Mouse (Mus musculus) heart, adult 2 months (tissue): ENCODE measurements around the gene Naa35. TPM values are rescaled to one million over a fixed set of nuclear protein-coding genes. Genes with fewer than 3 reads are reported as not detected.
A peak's percentile ranks its signal among the peaks of the same experiment; 100 is the strongest.

Experiments
- DNase-seq, 2 experiments: peaks; one replicate each; pipeline ENCODE4 v3.0.0; 2021
- H3K27ac ChIP-seq: fragments of 200-600 bp; 2 replicates; pipeline ENCODE4 v1.8.1; 2022
- H3K27me3 ChIP-seq: fragments of 200-500 bp; 2 replicates; pipeline ENCODE4 v1.6.1; 2012; ENCODE audit warnings: mild to moderate bottlenecking, low read length, inconsistent platforms, mixed read lengths; ENCODE audit not compliant: control insufficient read depth, insufficient read depth
- H3K36me3 ChIP-seq: fragments of 200-500 bp; 2 replicates; pipeline ENCODE4 v1.6.1; 2012; ENCODE audit warnings: low read length, inconsistent platforms; ENCODE audit not compliant: control insufficient read depth, insufficient read depth
- H3K4me1 ChIP-seq: fragments of 200-500 bp; 2 replicates; pipeline ENCODE4 v1.6.1; 2011; ENCODE audit warnings: low read length; ENCODE audit not compliant: control insufficient read depth, insufficient read depth
- H3K4me3 ChIP-seq: fragments of 200-600 bp; 2 replicates; pipeline ENCODE4 v1.8.1; 2022
- H3K79me2 ChIP-seq: fragments of 200-500 bp; replicated peaks from 2 replicates; pipeline ENCODE4 v1.6.1; 2012; ENCODE audit warnings: mild to moderate bottlenecking, inconsistent platforms, low read length, moderate library complexity, mixed read lengths; ENCODE audit not compliant: control insufficient read depth, insufficient read depth
- H3K9ac ChIP-seq: fragments of 200-500 bp; 2 replicates; pipeline ENCODE4 v1.6.1; 2012; ENCODE audit warnings: low read depth, mild to moderate bottlenecking, control low read depth, inconsistent platforms, low read length, mixed read lengths
- CTCF ChIP-seq: fragments of 200-600 bp; IDR thresholded peaks from 2 replicates; pipeline ENCODE4 v1.8.1; 2022; ENCODE audit warnings: antibody characterized with exemption, mild to moderate bottlenecking, moderate library complexity
- EP300 ChIP-seq: fragments of 200-500 bp; IDR thresholded peaks from 2 replicates; pipeline ENCODE4 v1.6.1; 2011; ENCODE audit warnings: low read depth, low read length, control low read depth; ENCODE audit not compliant: insufficient read depth
- POLR2A ChIP-seq: fragments of 200-500 bp; IDR thresholded peaks from 2 replicates; pipeline ENCODE4 v1.6.1; 2011; ENCODE audit warnings: mild to moderate bottlenecking, low read depth, low read length, control low read depth; ENCODE audit not compliant: insufficient read depth
- WGBS: fragments of 180-500 bp; shearing (Covaris S2); methylation state at CpG from one replicate; pipeline ENCODE4 v1.1.7; 2018; 5-methylcytosine and 5-hydroxymethylcytosine counted together
- intact Hi-C: fragments of 180-260 bp; cut with DNase I; formaldehyde crosslinking; loops from one replicate; pipeline ENCODE4 v1.15.1; 2025
- polyA plus RNA-seq: library from polyadenylated mRNA; depleted of rRNA; stranded (reverse); fragments of >200 nt; gene quantifications from 2 replicates; pipeline ENCODE4 v1.2.3, GENCODE M21; 2012
- total RNA-seq, 2 experiments: library from RNA; stranded (reverse); gene quantifications; 2 replicates each; pipeline ENCODE4 v1.2.3; 2021

The Naa35 gene
- total and polyA plus RNA-seq, 3 experiments, result 28.0 to 106 (median 79.9) TPM

GRCm38 (mm10) chr13:59615152-59615551 is 30.1 kb downstream of the Naa35 start:
- TF ChIP-seq CTCF (no peak), POLR2A (no peak), EP300 (no peak)
- Histone ChIP-seq H3K4me3 (no peak overlapping the region), H3K27ac (no peak overlapping the region), H3K9ac (no peak overlapping the region), H3K4me1 (peaks cover 1% of the 10 kb centered on the region; the same call in 1 of the 2 replicates), H3K79me2 (no peaks in the 10 kb centered on the region; the same call in 1 of the 2 replicates), H3K27me3 (no peaks in the 10 kb centered on the region), H3K36me3 (peaks cover 5% of the 10 kb centered on the region)
- intact Hi-C loops, result no loop called here
- WGBS, result 94% methylated on average over 4 of the region's 4 CpGs
- DNase-seq, result no peak

- no peak for DNase-seq
- Histone ChIP-seq H3K27ac (no peak overlapping the region), H3K79me2 (no peaks in the 10 kb centered on the region; the same call in 1 of the 2 replicates), H3K4me3 (no peak overlapping the region), H3K9ac (no peak overlapping the region), H3K27me3 (no peaks in the 10 kb centered on the region), H3K36me3 (peaks cover 4% of the 10 kb centered on the region), H3K4me1 (peaks cover 1% of the 10 kb centered on the region; the same call in 1 of the 2 replicates)
- intact Hi-C loops, result no loop called here
- no peak for TF ChIP-seq POLR2A
- TF ChIP-seq CTCF, result no peak
- no peak for TF ChIP-seq EP300
- 92% methylated on average over 4 of the region's 4 CpGs for WGBS
These were observed 30.5 kb downstream of the Naa35 start for GRCm38 (mm10) chr13:59615554-59615953.

GRCm38 (mm10) chr13:59618463-59618862 is 33.4 kb downstream of the Naa35 start:
- Histone ChIP-seq H3K36me3 (no peaks in the 10 kb centered on the region), H3K4me3 (no peak overlapping the region), H3K79me2 (no peaks in the 10 kb centered on the region; the same call in 1 of the 2 replicates), H3K27ac (no peak overlapping the region), H3K27me3 (no peaks in the 10 kb centered on the region), H3K4me1 (no peaks in the 10 kb centered on the region), H3K9ac (no peak overlapping the region)
- DNase-seq, result no peak
- no peak for TF ChIP-seq CTCF
- no peak for TF ChIP-seq POLR2A
- TF ChIP-seq EP300, result no peak
- intact Hi-C loops, result no loop called here
- WGBS, result 49% methylated on average over 6 of the region's 6 CpGs

GRCm38 (mm10) chr13:59621643-59622489 is 36.8 kb downstream of the Naa35 start:
- no peak for TF ChIP-seq CTCF
- 85% methylated on average over 7 of the region's 7 CpGs for WGBS

GRCm38 (mm10) chr13:59624389-59624788 is 39.3 kb downstream of the Naa35 start:
- Histone ChIP-seq H3K79me2 (no peaks in the 10 kb centered on the region), H3K27me3 (no peaks in the 10 kb centered on the region), H3K9ac (no peak overlapping the region), H3K4me3 (no peak overlapping the region), H3K36me3 (peaks cover 4% of the 10 kb centered on the region), H3K27ac (peak overlapping the region; percentile 84), H3K4me1 (no peaks in the 10 kb centered on the region)
- TF ChIP-seq CTCF (no peak), EP300 (no peak), POLR2A (no peak)
- intact Hi-C loops, result loop anchor here (5.0 kb wide), 1 partner anchor 112 kb away; no protein-coding TSS in a partner anchor
- 35% methylated on average over 3 of the region's 3 CpGs for WGBS
- no peak for DNase-seq

More at GRCm38 (mm10) chr13:59621643-59622489, 36.8 kb downstream of the Naa35 start:
- Histone ChIP-seq H3K4me3 (no peak overlapping the region), H3K4me1 (no peaks in the 10 kb centered on the region), H3K9ac (no peak overlapping the region), H3K27me3 (no peaks in the 10 kb centered on the region), H3K27ac (no peak overlapping the region), H3K36me3 (peaks cover 4% of the 10 kb centered on the region), H3K79me2 (no peaks in the 10 kb centered on the region)
- DNase-seq, result no peak
- intact Hi-C loops, result loop anchor here (5.0 kb wide), 1 partner anchor 110 kb away; no protein-coding TSS in a partner anchor

GRCm38 (mm10) chr13:59624903-59625302 is 39.8 kb downstream of the Naa35 start:
- Histone ChIP-seq H3K27me3 (no peaks in the 10 kb centered on the region), H3K9ac (no peak overlapping the region), H3K4me3 (no peak overlapping the region; the same call in 1 of the 2 replicates), H3K36me3 (peaks cover 4% of the 10 kb centered on the region), H3K27ac (peak overlapping the region; percentile 84), H3K79me2 (no peaks in the 10 kb centered on the region), H3K4me1 (no peaks in the 10 kb centered on the region)
- peak; percentile 36 to 62 for DNase-seq
- intact Hi-C loops, result loop anchor here (5.0 kb wide), 2 partner anchors 102 to 113 kb away; no protein-coding TSS in a partner anchor
- WGBS, result 39% methylated on average over 5 of the region's 5 CpGs
- 0 out of 2 replicates have a peak, but pooled peaks have one; percentile 31 for TF ChIP-seq EP300
- no peak for TF ChIP-seq CTCF
- no peak for TF ChIP-seq POLR2A
